Mouse (Mus musculus) layer of hippocampus, postnatal 25 days (tissue): ENCODE results near the gene Syn3. TPM values are rescaled to one million over a fixed set of nuclear protein-coding genes. Genes with fewer than 3 reads are reported as not detected.
A peak's percentile ranks its signal among the peaks of the same experiment; 100 is the strongest.
"Not testable (repeated sequence)": the region's sequence is repeated elsewhere in the genome, so short reads cannot be mapped to it uniquely, and the experiment has no call there.

Experiments used
- DNase-seq, 2 experiments: peaks; one replicate each; pipeline ENCODE4 v3.0.0; 2022; ENCODE audit warnings: mixed read lengths in 2 of 2, low spot score in 1 of 2; ENCODE audit errors: extremely low spot score in 1 of 2
- total RNA-seq, 2 experiments: library from RNA; stranded (reverse); gene quantifications; 2 replicates each; pipeline ENCODE4 v1.2.3; 2021

Syn3 gene
- total RNA-seq, 2 experiments from 2014 or later, result 19.5 to 23.8 TPM

DNA sequence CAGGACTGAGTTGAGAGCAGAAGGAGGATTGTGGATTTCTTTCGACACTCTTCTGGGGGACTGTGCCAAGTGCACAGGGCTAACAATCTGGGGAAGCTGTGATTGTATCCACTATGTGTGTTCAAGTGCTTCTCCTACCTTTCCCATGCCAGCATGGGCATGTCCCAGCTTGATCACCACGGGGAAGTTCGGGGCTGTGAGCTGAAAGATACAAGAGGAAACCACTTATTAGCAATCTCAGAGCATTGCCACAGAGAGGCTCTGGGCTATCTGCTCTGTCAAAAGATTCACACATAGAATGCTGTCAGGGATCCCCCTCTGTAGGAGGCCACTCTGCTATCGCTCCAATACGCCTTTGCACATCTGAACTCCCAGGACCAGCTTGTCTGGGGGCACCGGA lies 363.8 kb downstream of the Syn3 start:
- DNase-seq, result no peak

DNA sequence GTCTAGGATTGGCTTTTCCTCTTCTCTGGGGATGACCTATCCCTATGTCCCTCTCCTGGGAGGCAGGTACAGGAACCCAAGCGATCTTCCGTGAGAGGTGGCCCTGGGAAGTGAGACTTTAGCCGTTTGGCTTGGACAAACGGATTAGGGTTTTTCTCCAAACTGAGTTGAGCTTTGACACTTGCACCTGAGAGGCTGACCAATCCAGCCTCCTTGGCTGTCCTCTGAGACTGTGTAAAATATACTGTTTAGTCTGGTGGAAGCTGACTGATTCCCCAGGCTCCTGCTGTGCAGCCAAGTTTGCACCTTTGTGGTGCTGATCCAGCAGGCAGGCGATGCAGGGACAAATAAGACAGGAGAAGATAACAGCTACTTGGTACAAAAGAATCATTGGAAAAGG lies 364.4 kb downstream of the Syn3 start:
- DNase-seq, result no peak

DNA sequence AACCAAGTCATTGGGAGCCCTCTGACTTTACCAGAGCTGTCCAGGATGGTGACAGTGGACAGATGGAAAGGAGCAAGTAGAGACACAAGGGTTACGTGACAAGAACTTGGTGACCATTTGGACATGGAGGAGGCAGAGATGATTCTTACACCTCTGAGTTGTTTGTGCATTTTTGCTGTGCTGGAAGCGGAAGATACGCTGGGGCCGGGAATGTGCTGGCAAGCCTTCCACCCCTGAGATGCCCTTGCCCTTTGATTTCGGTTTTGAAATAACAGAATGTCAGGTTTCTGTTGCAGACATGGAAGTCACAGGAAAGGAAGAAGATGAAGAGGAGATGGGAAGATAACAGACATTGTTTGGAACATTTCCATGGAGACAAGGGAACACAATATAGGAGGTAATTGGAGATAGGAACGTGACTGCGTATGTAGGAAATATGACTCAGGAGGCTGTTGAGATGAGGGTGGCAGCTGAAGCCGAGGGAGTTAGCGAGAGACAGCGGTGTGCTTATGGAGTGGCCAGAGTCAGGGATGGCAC lies 366.2 kb downstream of the Syn3 start:
- no peak for DNase-seq

DNA sequence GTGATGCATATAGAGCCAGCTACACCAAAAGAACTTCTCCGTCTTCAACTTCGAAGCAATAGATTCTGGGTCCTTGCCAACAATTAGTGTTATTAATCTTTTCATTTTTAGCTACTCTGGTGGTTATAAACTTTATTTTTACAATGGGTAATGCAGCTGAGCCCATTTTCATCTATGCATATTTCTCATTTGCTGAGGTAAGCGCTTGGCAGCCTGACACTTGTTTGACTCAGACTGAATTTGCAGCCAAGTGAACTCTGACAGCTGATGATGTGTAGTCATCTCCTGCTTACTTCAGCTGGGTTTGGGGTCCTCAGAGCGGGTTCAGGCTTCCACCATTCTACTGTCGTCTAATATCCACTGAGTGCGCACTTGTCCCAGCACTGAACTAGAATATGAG lies 369.6 kb downstream of the Syn3 start:
- no peak for DNase-seq

DNA sequence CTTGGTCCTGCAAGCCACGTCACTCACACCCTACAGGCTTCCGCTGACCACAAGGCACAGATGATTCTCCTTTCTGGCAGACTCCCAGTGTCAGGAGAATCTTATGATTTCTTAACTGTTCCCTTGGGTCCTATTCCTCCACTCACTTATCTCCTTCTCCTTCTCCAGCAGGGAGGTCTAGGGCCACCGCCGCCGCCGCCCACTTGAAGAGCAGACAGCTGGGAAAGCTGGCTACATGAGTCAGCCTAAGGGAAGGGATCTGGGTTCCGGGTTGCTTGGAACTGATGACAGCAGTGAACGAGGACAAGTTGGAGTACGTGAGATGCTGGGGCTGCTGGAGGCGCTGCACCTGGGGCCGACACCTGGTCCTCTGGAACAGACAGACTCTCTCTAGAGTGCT lies 372.2 kb downstream of the Syn3 start:
- DNase-seq, result no peak

DNA sequence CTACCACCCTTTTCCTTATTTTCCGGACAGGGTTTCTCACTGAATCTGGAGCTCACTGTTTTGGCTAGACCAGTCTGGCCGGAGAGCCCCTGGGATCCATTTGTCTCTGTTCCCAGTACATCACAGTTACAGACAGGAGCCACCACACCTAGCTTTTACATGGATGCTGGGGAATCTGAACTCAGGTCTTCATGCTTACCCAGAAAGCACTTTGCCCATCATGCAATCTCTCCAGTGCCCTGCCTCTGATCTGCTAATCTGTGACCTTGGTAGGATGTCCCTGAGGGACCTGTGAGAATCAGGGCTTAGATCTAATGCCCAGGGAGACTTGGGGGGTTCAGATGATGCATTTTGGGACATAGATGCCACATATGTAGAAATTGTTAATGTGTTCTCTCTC lies 373.3 kb downstream of the Syn3 start:
- DNase-seq, result no peak

DNA sequence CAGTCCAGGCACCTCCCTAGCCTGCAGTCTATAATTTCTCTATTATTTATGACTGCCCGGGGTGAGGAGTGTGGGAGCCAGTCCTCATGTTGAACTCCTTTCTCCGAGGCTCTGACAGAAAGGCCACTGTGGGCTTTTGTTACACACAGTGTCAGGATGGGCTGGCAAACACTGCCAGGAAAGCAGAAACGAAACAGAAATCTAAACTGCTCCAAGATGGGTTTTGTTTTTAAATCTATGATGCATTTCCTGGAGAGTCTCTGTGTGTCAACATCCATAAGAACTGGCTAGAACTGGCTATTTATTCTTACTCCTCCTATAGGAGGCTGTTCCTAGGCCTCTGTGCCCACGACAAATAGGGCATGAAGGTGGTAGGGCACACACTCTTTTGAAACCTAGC lies 374.6 kb downstream of the Syn3 start:
- no peak for DNase-seq

DNA sequence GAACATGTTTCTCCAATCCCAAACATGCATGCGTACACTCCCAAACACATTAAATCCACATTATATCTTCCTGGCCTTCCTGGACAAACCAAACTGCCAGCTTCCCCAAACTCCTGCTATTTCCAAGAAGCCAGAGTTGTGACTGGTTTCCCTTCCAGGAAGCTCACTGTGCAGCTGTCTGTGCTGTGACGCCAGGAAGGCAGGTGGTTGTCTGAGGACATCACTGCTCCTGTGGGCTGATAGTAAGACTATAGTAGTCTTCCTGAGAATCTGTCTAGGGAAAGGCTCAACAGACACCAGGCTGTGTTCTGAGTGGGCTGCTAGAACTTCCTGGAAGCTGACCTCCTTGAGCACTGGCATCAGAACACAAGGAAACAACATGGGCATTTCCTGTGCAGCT lies 375.5 kb downstream of the Syn3 start:
- no peak for DNase-seq

DNA sequence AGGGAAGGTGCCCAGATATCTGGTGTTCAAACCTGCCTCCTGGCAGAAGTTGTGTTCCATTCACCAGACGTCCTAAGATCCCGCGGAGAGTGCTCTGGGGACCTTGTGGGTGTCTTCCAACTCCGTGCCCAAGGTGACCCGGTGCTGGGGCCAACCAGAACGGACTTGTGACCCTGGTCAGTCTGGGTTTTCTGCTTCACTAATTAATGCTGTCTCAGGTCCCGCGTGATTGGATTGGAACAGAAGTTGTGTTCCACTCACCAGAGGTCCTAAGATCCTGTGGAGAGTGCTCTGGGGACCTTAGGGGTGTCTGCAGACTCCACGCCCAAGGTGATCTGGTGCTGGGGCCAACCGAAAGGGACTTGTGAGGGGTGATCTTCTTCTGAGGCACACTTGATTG lies 376.2 kb downstream of the Syn3 start:
- DNase-seq, result not testable (repeated sequence)

DNA sequence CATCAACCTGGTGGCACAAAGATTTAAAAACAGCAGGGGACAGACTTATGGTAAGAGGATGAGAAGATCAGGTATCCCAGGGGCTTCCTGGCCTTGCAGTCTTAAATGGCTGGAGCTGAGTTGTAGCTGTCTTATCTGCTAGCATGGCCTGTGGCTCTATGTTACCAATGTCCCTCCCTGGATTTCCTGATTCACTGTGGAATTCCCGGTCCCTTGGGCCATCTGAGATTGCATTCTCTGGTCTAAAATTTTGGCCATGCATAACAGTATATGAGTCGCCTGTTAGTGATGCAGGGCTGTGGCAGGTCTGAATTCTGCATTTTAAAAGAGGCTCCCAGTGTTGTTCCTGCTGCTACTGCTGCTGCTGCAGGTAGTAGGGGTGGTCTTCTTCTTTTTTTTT lies 382.4 kb downstream of the Syn3 start:
- DNase-seq, result no peak

DNA sequence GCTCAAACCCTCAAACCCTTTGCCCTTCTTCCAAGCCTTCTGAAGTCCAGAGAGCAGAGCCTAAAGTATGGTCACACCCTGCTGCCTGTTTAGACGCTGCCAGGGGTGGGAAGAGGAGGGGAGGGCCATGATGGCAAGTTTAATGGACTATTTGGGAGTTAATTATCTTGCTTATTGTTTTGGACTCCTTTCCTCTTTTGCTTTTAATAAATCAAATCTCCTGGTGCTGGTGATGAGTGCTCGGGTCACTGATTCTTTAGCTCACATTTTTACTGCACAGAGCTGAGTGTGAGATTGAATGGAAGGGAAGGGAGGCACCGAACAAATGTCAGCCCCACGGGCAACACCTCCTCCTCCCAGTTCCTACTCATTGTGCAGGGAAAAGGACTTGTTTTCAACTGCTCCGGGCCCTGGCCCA lies 384.3 kb downstream of the Syn3 start:
- no peak for DNase-seq

DNA sequence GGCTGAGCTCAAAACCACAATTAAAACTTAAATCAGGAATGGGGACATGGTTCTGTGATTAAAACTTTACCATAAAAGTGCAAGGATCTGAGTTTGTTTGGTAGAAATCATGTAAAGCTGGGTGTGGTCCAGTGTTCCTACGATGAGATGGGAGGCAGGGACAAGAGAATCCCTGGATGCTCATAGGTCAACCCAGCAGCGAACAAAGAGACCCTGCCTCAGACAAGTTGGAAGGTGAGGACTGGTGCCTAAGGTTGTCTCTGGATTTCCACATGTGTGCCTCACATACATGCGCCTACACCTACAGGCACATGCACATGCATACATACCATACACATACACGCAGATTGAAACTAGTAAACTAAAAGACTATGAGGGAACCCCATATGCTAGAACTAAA lies 389.9 kb downstream of the Syn3 start:
- no peak for DNase-seq

DNA sequence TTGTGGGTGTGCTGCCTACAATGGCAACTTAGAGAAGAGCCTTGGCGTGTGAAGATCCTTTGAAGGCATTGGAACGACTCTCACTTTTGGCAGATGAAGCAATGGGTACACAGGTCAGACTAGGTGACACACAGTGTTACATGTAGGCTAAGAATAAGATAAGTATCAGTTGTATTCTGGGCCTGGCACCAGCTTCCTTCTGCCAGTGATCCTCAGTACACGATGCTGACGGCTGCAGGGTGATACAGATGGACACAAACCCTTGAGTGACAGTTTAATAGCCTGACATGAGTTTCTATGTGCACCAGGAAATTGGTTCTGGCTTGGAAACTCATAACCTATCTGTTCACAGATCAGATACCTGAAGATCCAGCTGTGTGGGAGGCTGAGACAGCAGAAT lies 391.0 kb downstream of the Syn3 start:
- no peak for DNase-seq

DNA sequence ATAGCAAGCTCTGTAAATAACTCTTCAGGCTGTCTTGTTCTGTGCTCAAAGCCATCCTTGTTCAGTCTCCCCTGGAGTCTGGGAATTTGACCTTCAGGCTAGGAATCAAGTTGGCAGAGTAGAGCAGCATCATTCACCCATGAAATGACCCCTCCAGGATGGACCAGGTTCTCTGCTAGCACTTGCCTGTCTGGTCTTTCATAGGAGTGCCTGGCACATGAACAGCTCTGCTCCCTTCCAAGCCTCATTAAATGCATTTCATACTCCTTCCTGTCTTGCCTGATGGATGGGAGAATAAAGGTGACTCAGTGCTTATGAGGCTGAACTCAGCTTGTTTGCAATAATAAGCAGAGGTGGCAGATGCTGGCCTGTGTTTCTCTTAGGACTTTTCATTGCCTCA lies 394.7 kb downstream of the Syn3 start:
- no peak for DNase-seq

DNA sequence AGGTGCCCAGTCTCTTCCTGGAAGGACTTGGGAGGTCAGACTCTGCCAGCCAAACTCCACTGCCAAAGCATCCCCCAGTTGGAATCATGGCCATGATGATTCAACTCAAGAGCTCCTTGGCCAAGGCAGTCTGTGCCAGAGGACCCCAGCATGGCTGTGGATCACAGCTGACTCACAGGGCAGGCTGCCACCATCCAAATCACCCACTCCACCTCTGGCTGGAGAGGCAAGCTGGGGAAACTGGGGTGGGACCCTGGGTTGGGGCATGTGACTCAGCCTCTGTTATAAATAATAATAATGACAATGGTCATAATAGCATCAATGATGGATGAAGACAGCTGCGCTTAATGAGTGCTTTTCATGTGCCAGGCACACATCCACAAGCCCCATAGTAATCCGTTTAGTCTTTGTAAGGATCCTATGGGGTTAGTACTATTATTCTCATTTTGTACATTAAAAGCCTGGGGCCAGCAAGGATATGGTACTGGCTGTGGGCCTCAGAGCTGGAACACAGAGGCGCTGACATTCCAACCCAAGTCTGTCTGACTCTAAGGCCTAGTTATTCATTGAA lies 398.3 kb downstream of the Syn3 start:
- no peak for DNase-seq

DNA sequence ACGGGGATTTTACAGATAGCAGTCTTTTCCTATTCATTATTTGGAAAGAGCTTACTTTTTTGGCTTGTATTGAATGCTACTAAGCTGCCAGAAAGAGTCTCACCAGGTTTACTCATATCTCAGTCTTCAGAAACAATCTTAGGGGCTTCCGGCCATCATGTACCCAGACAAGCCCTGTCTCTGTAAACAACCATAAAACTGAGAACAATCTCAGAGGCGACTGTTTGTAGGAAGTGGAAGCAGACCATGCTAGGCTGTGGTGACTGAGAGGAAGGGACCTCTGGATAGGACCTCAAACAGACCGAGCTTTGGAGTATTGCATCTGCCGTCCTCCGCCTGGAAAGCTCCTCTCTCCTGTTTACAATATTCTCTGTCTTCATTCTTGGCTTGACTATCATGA lies 400.3 kb downstream of the Syn3 start:
- no peak for DNase-seq

DNA sequence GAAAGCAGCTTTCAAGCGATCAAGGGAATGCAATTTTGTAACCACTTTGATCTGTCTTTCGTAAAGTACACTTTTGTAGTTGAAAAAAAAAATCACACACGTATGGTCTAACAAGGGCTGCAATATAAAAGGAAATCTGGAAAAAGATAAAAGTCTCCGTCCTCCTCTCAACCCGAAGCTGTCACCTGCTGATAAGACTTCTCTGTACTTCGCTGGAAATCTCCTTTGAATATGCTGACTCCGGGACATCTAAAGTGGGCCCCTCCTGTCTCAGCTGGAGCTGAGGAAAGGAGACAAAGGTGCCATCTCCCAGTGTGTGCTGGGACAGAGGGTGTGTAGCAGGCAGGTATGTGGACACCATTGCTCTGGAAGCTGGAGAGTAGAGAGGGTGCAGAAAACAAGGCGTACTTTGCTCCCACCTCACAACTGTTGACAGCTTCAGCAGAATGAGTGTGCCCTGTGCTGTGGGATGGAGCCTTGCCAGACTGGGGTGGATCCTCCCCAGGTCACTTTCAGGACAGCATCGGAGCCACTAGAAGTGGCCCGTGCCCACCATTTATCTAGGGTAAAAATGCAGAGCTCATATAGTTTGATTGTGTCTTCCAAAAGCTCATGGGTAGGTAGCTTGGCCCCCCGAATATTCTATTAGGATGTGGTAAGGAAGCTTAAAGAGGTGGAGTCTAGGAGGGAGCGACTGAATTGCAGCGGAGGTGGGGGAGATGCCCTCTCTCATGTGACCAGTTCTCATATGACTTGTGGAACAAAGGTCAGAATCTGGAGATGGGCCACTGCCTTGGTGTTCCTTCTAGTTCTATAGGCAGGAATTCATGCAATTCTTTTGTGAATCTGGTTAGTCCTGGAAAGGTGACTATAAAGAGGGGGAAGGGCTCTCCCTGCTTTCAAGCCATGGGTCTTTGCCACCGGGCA lies 405.3 kb downstream of the Syn3 start:
- DNase-seq, result no peak

DNA sequence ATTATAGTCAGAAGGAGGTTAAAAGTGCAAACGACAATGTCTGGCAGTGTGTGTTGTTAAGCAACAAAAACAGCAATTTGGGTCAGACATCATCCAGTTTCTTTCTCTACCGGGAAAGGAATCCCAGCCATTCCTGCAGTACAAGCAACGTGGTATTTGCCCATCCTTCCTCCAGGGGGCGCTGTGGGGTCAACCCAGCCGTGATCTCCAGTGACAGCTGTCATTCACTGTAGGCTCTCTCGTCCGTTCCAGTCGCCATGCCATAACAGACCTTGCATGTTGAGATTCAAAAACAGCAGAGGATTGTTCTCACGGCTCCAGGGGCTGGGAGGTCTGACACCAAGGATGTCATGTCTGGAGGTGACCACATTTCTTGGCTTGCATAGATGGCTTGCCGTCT lies 406.8 kb downstream of the Syn3 start:
- peak in 1 of 2 experiments; percentile 43 for DNase-seq

DNA sequence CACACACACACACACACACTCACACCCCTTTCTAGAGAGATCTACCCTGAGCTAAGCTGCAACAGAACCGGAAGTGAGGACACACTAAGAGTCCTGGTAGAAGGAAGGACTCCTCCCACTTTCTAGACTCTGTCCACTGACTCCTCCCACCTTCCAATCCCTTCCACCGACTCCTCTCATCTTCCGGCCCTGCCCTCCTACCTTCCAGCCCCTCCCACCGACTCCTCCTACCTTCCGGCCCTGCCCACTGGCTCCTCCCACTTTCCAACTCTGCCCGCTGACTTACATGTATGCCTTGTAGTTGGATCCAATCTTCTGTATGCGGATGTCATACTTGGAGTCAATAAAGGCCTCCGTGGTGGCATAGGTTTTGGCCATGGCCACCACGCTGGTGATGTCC lies 418.8 kb downstream of the Syn3 start:
- DNase-seq, result no peak

DNA sequence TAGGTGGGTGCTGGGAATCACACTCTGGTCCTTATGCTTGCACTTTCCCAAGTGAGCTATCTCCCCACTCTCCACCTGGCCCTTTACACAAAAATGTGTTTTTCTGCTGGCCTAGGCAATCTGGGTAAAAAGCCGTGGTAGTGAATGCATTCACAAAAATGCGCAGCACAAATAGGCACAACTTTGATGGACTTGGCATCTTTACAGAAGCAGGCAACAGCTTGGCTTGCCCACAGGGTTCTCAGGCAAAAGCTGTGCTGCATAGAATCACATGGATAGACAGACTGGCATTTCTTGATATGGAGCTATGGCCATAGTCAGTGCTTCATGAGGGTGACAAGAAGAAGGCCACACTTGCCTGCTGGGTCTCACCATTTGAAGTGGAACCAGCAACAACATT lies 419.9 kb downstream of the Syn3 start:
- DNase-seq, result no peak

DNA sequence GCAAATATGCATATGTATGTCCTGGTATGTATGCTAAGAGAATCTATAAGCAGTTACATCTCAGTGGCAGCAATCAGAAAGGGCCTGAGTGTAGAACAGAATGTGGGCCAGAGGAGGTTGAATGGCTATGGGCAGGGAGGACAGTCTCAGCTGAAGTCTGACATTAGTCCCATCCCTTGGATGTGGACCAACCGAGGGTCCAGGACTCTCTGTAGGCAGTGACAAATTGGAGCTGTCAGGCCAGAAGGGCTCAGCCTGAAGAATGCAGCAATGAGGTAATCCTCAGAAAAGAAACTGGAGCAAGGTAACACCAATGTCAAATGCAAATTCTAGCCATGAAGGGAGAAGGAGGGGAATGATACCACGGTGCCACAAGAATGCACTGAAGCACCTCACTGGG lies 421.4 kb downstream of the Syn3 start:
- DNase-seq, result no peak
